Mouse (Mus musculus): ENCODE measurements around the gene Mybl2.

Mybl2 gene

DNA sequence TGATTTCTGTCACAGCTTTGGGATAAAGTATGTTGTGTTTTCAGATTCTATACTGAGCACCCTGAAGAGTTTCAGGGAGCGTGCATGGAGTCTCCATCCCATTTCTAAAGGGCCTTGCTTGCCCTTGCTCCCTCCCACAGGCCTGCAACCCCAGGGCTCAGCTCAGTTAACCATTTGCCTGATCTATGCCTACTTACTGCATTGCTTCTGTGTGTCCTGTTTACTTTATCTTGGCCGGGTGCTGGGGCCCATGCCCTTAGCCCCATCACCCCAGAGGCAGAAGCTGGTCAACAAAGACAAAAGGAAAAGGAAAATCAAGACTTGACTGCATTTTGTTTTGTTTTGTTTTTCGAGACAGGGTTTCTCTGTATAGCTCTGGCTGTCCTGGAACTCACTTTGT, 17.1 kb downstream of the Mybl2 start:
- no peak for DNase-seq (ENCODE audit: low spot score)

DNA sequence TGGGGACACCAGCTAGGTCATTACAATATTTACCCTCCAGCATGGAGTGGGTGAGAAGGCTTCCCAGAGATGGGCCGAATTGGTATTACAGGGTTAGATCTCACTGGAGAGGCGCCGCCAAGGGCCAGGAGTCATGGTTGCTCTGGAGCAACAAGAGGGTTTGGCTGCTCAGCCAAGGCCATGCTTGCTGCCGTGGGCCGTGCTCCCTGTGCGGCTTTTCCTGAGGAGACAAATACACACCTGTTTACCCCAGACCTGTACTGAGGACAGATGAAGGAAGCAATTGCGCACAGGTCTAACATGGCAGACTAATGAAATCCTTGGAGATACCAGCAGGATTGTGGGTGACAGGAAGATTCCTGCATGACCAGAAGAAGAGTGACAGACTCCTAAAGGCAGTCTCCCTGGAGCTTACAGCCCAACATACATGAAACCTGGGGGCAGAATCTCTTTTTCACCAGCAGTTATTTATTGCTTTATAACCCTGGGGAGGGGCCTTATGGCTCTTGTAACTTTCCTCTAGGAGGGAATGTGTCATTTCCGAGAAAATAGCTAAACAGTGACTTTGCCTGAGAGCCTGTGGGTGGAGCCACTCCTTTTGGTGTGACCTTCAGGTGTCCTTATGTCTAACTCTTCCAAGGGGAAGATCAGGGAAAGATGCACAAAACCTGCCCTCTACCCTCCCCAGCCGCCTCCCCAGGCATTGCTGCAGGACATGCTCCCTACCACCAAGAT, 18.7 kb downstream of the Mybl2 start:
- no peak for DNase-seq (ENCODE audit: low spot score)

DNA sequence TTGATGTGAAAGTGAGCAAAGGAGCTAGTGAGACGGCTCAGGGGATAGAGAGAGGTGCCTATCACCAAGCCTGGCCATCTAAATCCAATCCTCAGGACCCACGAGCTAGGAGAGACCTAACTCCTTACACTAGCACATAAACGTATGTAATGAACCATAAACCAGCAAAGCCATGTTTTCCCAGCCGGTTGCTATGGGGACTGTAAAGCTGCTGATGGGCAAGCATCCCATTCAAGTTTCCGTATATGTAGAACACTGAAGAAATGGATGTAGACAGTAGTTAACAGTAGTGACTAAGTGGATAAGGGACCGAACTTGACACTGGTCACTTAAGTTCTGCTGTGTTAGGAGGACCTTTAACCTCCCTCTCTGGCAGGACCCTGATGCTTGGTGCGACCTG, 19.5 kb downstream of the Mybl2 start:
- no peak for DNase-seq (ENCODE audit: low spot score)

DNA sequence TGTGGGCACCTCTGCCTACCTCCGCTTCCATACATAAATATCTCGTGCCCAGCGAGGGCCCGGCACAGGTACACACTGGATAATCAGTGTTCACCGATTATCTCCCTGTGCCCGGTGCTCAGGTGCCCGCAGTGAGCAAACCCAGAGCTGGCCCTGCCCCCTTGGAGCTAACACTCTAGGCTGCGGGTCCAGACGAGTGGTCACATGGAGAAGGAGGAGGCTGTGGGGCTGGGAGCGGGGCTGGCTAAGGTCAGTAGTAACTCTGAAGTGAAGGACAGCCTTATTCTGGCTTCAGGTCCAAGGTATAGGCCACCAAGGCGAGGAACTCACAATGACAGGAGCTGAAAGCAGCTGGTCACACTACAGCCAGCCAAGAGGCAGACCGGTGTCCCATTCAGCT, 20.3 kb downstream of the Mybl2 start:
- DNase-seq (ENCODE audit: low spot score) = no peak

DNA sequence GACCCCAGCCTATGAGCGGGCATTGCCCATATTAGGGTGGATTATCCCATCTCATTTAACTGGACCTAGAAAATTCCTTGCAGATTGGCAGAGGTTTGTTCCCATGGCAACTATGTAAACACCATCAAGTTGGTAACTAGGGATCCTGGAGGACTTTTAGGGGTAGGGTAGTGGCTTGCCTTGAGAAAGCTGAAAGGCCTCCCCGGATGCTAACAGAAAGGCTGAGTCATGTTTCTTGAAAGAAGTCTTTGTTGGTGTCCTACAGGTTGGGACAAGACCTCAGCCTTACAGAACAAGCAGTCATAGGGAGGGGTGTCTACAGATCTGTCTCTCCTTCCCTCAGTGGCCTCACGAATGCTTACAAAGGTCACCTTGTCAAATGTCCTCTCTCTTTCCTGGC, 20.7 kb downstream of the Mybl2 start:
- no peak for DNase-seq (ENCODE audit: low spot score)

DNA sequence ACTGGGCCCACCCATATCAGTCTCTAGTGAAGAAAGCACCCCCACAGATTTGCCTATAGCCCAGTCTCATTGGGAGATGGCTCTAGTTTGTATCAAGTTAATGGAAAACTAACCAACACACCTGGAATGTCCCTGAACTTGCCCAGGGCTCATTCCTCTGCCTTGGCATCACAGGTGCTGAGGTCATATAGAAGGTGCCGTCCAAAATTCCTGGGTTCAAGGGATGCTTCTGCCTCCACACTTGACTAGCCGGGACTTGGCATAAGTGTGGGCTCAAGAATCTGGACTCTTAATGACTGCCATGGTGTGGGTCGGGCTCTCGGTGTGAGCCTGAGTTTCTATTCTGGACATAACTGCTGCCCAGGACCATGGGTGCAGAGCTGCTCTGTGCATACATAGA, 24.6 kb downstream of the Mybl2 start:
- no peak for DNase-seq (ENCODE audit: low spot score)

DNA sequence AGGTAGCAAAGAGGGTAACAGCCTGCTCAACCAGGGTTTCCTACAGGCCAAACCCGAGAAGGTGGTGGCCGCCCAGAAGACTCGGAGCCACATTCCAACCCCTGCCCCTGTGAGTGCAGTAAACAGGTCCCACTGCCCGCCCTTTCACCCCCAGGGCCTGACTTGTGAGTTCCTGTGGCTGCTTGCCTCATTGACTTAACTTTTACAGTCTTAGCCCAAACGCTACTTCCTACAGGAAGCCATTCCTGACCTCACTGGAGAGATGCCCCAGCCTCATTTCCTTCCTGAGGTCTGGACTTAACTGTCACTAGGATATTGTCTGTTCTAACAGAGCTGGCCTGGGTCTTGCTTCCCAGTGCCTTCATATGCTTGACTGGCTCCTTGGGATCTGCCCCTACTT, 28.1 kb downstream of the Mybl2 start:
- no peak for DNase-seq (ENCODE audit: low spot score)

DNA sequence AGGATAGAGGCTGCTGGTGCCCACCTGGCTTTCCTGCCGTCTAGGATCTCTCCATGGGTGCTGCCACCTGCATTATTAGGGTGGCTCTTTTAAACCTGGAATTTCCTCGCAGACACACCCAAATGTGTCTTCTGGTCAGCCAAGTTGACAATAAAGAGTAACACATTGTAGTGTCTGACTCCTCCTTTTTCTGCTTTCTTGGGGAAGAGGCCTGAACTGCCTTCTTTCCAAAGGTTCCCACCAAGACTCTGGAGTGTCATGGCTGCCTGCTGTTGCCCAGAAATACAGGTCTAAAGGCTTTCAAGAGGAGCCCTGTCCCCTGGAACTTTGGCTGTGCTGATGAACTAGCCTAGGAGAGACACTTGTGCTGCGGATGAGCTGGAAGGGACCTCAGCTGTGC, 30.0 kb downstream of the Mybl2 start:
- DNase-seq (ENCODE audit: low spot score) = no peak

DNA sequence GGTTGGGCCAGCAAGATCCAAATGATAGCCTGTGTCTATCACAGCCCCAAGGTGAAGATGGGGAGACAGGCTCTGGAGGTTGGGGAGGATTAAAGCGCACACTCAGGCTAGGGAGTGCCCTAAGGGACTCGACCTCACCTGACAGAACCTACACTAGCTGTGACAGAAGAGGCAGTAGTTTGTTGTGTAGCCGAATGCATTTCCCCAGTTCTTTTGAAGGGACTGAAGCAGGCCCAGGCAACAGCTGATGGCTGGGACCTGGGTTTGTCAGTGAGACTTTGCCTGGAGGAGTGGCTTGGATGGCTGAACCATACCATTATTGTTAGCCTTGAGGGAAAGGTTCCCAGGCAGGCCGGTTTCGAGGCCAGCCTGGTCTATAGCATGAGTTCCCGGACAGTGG, 30.6 kb downstream of the Mybl2 start:
- no peak for DNase-seq (ENCODE audit: low spot score)

DNA sequence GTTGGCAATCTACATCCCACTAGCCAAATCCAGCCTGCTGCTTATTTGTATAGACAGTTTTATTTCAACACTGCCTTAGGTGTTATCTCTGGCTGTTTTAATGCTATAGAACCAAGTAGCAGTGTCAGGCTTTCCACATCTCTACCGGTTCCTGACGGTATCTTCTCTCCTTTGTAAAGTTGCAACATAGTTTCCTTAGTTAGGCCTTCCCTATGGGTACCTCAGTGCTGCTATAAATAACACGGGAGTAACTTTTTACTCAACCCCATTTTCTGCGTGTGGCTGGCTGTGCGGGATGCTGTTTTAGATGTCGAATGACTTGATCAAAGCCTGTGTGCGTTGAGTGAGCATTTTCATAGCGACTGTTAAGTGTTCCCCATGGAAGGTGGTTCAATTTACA, 32.1 kb downstream of the Mybl2 start:
- DNase-seq (ENCODE audit: low spot score) = no peak

DNA sequence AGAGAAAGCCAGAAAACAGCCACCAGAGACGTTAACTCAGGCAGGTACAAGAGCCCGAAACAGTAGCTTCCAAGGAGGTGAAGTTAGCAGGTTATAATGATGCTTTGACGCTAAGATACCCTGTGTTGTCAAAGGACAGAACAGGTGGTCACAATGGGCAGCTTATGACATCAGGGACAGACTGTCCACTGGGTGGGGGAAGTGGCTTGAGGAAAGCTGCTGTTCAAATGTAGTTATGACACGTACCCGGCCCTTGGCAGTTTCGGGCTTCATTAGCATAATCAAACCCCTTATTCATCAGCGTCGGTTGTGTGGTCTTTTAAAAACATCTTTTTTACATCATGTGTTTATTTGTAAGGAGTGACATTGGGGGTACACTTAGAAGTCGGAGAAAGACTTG, 33.2 kb downstream of the Mybl2 start, which contains the start of gene Gtsf1l:
Gene Gtsf1l (minus strand): TSS at position 128 of the 400 bp plus-strand sequence.
- DNase-seq (ENCODE audit: low spot score) = no peak

DNA sequence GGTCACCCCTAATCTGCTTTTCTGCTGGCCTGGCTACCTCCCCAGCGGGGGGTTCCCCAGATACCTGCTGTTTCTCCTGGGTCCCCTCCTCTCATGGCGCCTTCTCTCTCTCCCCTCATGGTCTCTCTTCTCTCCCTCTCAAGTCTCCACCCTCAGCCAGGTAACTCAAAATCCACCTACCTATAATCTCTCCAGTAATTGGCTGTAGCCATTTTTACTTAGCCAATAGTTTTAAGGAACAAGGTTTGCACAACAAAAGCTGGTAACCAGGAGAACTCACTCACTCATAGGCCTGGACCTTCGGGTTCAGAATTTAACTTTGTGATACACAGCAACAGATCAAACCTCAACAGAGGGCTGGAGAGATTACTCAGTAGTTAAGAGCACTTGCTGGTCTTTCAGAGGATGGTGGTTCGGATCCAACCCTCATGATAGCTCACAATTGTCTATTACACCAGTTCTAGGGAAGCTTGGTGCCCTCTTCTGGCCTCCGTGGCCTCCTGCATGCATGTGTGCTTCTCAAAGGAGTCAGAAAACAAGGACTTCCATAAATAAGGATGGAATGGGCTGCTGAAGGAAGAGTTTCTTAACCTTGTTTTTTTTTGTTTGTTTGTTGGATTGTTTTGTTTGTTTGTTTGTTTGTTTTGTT, 35.1 kb downstream of the Mybl2 start:
- DNase-seq (ENCODE audit: low spot score) = no peak

DNA sequence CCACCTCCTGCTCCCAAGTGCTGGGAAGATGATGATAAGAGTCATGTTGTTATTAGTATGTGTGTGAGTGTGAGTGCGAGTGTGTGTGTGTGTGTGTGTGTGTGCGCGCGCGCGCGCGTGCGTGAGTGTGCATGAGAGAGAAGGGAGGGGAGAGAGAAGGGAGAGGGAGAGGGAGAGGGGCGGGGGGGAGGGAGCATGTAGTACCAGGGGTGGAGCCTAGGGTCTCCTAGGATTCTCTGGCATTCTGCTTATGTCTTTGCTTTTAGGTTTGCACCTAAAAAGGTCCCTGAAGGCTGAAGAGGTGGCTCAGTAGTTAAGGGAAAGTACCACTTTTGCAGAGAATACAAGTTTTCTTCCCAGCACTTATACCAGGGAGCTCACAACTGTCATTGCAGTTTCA, 40.4 kb downstream of the Mybl2 start:
- no peak for DNase-seq (ENCODE audit: low spot score)

DNA sequence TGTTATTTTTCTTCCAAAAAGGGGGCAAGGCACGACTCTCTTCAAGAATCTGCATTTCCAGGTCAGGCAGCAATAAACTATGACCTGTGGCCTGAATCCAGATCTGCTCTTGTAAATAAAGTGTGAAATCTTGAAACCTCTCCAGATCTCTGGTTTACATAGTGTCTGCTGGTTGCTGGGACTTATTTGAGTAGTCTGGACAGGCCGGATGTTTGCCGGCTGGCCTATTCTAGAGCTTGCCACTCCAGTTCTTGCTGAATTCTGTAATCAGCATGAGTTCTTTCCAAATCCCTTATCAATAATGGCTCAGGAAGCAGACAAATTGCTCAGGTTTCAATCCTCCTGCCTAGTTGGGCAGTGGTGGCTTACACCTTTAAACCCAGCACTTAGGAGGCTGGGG, 41.3 kb downstream of the Mybl2 start:
- no peak for DNase-seq (ENCODE audit: low spot score)

DNA sequence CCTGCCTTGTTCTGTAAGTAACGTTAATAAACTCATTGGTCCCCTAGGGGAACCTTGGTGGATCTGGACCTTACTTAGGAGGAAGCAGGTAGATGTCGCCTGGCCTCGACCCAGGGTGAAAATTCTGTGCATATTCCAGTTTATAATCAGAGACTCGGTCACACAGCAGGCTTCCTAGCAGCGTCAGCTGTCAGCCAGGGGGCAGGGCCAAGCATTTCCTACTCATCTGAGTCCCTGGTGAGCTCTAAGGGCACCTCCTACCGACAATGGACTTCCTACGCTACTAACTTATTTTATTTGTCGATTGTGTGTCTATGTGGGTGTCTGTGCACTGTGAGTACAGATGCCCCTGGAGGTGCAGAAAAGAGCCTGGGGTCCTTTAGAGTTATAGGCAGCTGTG, 45.4 kb downstream of the Mybl2 start:
- DNase-seq (ENCODE audit: low spot score) = no peak

DNA sequence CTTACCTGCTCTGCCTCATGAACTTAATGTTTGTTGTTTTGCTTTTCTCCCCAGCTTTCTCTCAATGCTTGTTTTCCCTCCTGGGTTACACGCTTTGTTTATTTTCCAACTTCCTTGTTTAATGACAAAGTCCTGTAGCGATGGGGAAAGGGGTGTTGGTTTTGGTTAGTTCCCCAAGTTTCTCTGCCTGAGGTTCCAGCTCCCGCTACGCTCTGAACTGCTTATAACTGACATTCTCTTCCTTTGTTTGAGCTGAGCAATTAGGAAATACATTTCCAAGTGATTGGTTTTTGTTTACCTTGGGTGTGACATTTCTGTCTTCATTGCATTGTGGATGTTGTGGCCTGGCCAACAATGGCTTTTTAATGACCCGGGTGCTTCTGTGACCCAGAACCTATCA, 46.1 kb downstream of the Mybl2 start:
- DNase-seq (ENCODE audit: low spot score) = no peak

DNA sequence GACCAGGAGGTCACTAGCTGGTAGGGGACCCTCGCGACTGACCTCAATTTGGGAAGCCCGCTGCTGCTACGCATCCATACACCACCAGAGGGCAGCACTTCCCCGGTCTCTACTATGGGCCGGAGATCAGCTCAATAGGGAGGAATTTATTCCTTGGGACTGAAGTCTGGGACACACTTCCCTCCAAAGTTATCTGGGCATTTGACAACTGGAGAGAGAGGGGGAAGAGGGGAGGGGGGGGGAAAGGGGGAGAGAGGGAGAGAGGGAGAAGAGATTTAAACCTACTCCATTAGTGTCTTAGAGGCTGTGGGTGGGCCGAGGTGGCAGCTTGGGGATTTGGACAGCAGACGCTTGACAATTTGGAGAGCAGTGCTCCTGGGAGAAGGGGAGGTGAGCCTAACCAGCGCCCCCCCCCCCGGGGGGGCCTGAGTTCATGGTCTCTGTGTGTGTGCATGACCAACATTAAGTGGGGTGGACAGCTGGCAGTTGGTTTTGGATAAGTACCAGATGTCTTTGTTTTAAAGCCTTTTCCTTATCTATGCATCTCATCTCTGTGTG, 47.2 kb downstream of the Mybl2 start:
- peak; percentile 69 for DNase-seq (ENCODE audit: low spot score)

DNA sequence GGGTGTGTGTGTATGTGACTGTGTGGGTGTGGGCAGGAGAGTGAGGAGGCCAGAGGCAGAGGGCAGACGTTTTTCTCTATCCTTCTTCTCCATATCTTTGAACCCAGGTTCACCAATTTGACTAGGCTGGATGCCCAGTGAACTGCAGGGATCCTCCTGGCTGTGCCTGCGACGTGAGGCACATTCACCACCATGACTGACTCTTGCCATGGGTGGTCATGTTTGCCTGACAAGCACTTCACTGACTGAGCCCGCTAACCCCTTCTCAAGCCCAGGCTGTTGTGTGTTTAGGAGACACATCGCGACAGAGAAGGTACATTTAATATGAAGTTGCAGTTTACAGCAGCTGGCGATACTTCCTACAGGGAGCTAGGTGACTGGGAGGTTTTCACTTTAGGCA, 47.7 kb downstream of the Mybl2 start:
- no peak for DNase-seq (ENCODE audit: low spot score)

DNA sequence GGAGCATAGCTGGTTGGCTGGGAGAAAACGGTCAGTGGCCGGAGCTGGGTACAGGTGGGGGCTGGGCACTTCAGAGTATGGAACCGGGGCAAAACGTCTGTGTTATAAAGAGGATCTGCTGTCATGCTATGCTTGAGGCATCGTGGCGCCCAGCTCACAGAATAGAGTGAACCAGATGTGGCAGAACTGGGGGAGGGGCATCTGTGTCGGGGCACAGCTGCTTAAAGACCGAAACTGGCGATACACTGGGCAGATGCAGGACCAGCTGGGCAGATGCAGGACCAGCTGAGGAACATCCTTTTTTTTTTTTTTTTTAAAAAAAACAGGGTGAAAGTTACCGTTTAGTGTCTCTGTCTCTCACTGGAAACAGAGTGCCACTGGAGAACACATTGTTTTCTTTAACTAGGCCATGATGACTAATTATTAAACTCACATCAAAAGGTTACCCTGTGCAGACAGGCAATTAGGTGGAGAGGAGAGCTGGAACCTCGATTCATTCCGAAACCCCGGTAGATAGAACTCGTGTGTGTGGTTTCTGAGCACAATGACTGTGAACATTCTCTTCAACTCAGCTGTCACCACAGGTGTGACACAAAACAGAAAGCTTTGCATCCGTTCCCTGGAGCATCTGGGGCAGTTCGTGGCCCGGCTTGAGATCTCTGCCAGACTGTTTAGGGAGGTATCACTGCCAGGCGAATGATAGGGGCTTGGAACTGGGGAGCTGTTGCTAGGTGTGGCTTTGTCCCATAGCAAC, 48.6 kb downstream of the Mybl2 start:
- no peak for DNase-seq (ENCODE audit: low spot score)

DNA sequence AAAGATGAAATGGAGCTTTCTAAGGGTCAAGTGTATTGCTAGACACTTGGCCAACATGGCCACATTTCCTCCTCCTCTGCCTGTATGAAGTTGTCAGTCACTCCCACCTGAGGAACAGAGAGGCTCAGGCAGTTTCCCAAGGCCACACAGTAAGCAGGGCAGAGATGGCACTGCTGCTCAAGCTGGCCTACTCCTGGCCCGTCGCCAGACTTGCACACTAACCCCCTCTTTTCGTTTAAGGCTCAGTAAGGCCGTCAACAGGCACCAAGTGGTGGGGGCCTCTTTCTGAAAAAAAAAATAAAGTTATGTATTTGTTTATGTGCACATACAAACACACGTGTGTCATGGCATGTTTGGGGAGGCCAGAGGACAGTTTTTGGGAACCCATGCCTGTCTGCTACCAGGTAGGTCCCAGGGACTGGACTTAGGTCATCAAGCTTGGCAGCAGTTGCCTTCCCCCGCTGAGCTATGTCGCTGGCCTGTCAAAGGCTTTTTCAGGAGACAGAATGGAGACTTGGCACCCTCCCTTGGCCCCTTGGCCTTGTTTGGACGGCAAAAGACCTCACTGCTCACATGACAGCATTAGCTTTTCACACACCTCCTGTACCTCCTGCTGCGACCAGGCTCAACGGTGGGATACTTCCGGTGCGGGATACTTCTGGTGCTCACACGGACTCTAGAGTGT, 49.7 kb downstream of the Mybl2 start:
- DNase-seq (ENCODE audit: low spot score) = no peak

DNA sequence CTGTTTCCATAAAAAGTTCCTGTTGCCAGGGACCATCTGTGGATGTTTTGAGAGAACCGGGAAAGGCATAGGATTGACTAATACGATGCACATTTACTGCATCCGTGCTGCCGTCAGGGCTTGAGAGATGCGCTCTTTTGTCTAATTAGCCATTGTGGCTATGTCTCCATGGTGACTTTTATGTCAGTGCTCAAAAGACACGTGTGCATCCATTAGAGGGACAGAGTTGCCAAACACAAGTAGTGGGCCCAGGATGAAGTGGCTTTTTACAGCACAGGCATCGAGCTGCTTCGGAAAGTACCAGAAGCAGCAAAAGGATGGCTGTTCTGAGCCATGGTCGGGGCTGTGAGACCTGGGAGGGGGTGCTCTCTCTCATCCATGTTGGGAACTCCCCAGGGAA, 53.9 kb downstream of the Mybl2 start:
- DNase-seq (ENCODE audit: low spot score) = no peak

DNA sequence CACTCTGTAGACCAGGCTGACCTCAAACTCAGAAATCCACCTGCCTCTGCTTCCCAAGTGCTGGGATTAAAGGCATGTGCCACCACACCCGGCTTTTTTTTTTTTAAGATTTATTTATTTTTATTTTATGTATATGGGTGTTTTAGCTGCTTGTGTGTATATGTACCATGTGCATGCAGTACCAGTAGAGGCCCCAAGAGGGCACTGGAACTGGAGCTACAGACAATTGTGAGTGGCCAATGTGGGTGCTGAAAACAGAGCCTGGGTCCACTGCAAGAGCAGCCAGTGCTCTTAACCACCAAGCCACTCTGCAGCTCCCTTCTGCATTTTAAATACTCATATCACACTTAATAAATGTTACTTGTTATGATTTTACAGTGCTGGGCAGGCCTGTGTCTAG, 56.2 kb downstream of the Mybl2 start:
- no peak for DNase-seq (ENCODE audit: low spot score)
